Mouse (Mus musculus): Measurements from ENCODE around the gene Dot1l. TPM values are rescaled to one million over a fixed set of nuclear protein-coding genes. Genes with fewer than 3 reads are reported as not detected.

Dot1l gene
- 45.9 and 47.8 TPM in 2 replicates for polyA plus RNA-seq (2012; rRNA removed)

GRCm38 (mm10) chr10:80754594-80755290, at the start of gene Dot1l:
Dot1l (plus strand) TSS chr10:80755206.
- H3K27ac ChIP-seq (ENCODE audit: insufficient read depth, low read length) = peak within 1 kb of the TSS; percentile 92
- TF ChIP-seq POLR2A (IDR thresholded peaks at IDR 0.05; ENCODE audit: extremely low read depth, insufficient read depth, low read length) (peak; percentile 45; the same call in 1 of the 2 replicates), CTCF (IDR thresholded peaks at IDR 0.05; ENCODE audit: extremely low read depth, insufficient read depth, low read length) (no peak)
- H3K4me1 ChIP-seq (ENCODE audit: control insufficient read depth, insufficient read depth, low read length) = peaks cover 28% of the 10 kb centered on the region
- H3K4me3 ChIP-seq (ENCODE audit: insufficient read depth, low read length) = peak within 1 kb of the TSS; percentile 93

- no peak overlapping the region for H3K27ac ChIP-seq (ENCODE audit: insufficient read depth, low read length)
- TF ChIP-seq CTCF (IDR thresholded peaks at IDR 0.05; ENCODE audit: extremely low read depth, insufficient read depth, low read length) = no peak
- TF ChIP-seq POLR2A (IDR thresholded peaks at IDR 0.05; ENCODE audit: extremely low read depth, insufficient read depth, low read length) = no peak
- H3K4me3 ChIP-seq (ENCODE audit: insufficient read depth, low read length) = no peak overlapping the region
- H3K4me1 ChIP-seq (ENCODE audit: control insufficient read depth, insufficient read depth, low read length) = peaks cover 2% of the 10 kb centered on the region; the same call in 1 of the 2 replicates
Measured at GRCm38 (mm10) chr10:80705479-80705878, 49.5 kb upstream of the Dot1l start.

- no peak overlapping the region for H3K4me3 ChIP-seq (ENCODE audit: insufficient read depth, low read length)
- H3K4me1 ChIP-seq (ENCODE audit: control insufficient read depth, insufficient read depth, low read length) = no peaks in the 10 kb centered on the region
- H3K27ac ChIP-seq (ENCODE audit: insufficient read depth, low read length) = no peak overlapping the region
- TF ChIP-seq CTCF (IDR thresholded peaks at IDR 0.05; ENCODE audit: extremely low read depth, insufficient read depth, low read length) (no peak), POLR2A (IDR thresholded peaks at IDR 0.05; ENCODE audit: extremely low read depth, insufficient read depth, low read length) (no peak)
Measured at GRCm38 (mm10) chr10:80710834-80711233, 44.2 kb upstream of the Dot1l start.

GRCm38 (mm10) chr10:80717281-80717680, 37.7 kb upstream of the Dot1l start:
- no peaks in the 10 kb centered on the region for H3K4me1 ChIP-seq (ENCODE audit: control insufficient read depth, insufficient read depth, low read length)
- no peak overlapping the region for H3K27ac ChIP-seq (ENCODE audit: insufficient read depth, low read length)
- no peak for TF ChIP-seq POLR2A (IDR thresholded peaks at IDR 0.05; ENCODE audit: extremely low read depth, insufficient read depth, low read length)
- no peak for TF ChIP-seq CTCF (IDR thresholded peaks at IDR 0.05; ENCODE audit: extremely low read depth, insufficient read depth, low read length)
- H3K4me3 ChIP-seq (ENCODE audit: insufficient read depth, low read length) = no peak overlapping the region

GRCm38 (mm10) chr10:80727369-80728127, 27.5 kb upstream of the Dot1l start:
- H3K4me3 ChIP-seq (ENCODE audit: insufficient read depth, low read length) = no peak overlapping the region
- TF ChIP-seq CTCF (IDR thresholded peaks at IDR 0.05; ENCODE audit: extremely low read depth, insufficient read depth, low read length) (no peak), POLR2A (IDR thresholded peaks at IDR 0.05; ENCODE audit: extremely low read depth, insufficient read depth, low read length) (no peak)
- no peak overlapping the region for H3K27ac ChIP-seq (ENCODE audit: insufficient read depth, low read length)
- H3K4me1 ChIP-seq (ENCODE audit: control insufficient read depth, insufficient read depth, low read length) = peaks cover 1% of the 10 kb centered on the region; the same call in 1 of the 2 replicates

- no peak overlapping the region for H3K27ac ChIP-seq (ENCODE audit: insufficient read depth, low read length)
- no peak for TF ChIP-seq CTCF (IDR thresholded peaks at IDR 0.05; ENCODE audit: extremely low read depth, insufficient read depth, low read length)
- no peak for TF ChIP-seq POLR2A (IDR thresholded peaks at IDR 0.05; ENCODE audit: extremely low read depth, insufficient read depth, low read length)
- peaks cover 13% of the 10 kb centered on the region for H3K4me1 ChIP-seq (ENCODE audit: control insufficient read depth, insufficient read depth, low read length)
- no peak overlapping the region for H3K4me3 ChIP-seq (ENCODE audit: insufficient read depth, low read length)
Measured at GRCm38 (mm10) chr10:80732611-80733101, 22.4 kb upstream of the Dot1l start.

GRCm38 (mm10) chr10:80736731-80737130, 18.3 kb upstream of the Dot1l start:
- H3K4me1 ChIP-seq (ENCODE audit: control insufficient read depth, insufficient read depth, low read length) = peaks cover 15% of the 10 kb centered on the region
- TF ChIP-seq CTCF (IDR thresholded peaks at IDR 0.05; ENCODE audit: extremely low read depth, insufficient read depth, low read length) = no peak
- no peak for TF ChIP-seq POLR2A (IDR thresholded peaks at IDR 0.05; ENCODE audit: extremely low read depth, insufficient read depth, low read length)
- no peak overlapping the region for H3K4me3 ChIP-seq (ENCODE audit: insufficient read depth, low read length)
- no peak overlapping the region for H3K27ac ChIP-seq (ENCODE audit: insufficient read depth, low read length)

- TF ChIP-seq POLR2A (IDR thresholded peaks at IDR 0.05; ENCODE audit: extremely low read depth, insufficient read depth, low read length) = no peak
- Histone ChIP-seq H3K4me1 (ENCODE audit: control insufficient read depth, insufficient read depth, low read length) (peaks cover 13% of the 10 kb centered on the region), H3K4me3 (ENCODE audit: insufficient read depth, low read length) (no peak overlapping the region), H3K27ac (ENCODE audit: insufficient read depth, low read length) (no peak overlapping the region)
Measured at GRCm38 (mm10) chr10:80738657-80739056, 16.3 kb upstream of the Dot1l start.

GRCm38 (mm10) chr10:80741146-80741545, 13.9 kb upstream of the Dot1l start:
- peaks cover 13% of the 10 kb centered on the region for H3K4me1 ChIP-seq (ENCODE audit: control insufficient read depth, insufficient read depth, low read length)
- no peak for TF ChIP-seq POLR2A (IDR thresholded peaks at IDR 0.05; ENCODE audit: extremely low read depth, insufficient read depth, low read length)
- TF ChIP-seq CTCF (IDR thresholded peaks at IDR 0.05; ENCODE audit: extremely low read depth, insufficient read depth, low read length) = no peak
- H3K27ac ChIP-seq (ENCODE audit: insufficient read depth, low read length) = peak overlapping the region; percentile 6; the same call in 1 of the 2 replicates
- peak overlapping the region; percentile 99 for H3K4me3 ChIP-seq (ENCODE audit: insufficient read depth, low read length)

All from cortical plate, adult 2 months (tissue).